Mouse (Mus musculus): Measurements from ENCODE around the gene Gsdma. TPM values are rescaled to one million over a fixed set of nuclear protein-coding genes. Genes with fewer than 3 reads are reported as not detected.

Gsdma gene
- polyA plus RNA-seq, 1 experiment from 2014 or later, result 79.6 TPM

- DNase-seq (ENCODE audit: low spot score) (no peak), ATAC-seq (ENCODE audit: low FRiP score, low TSS enrichment) (no peak)
- TF ChIP-seq CTCF (IDR thresholded peaks at IDR 0.05; ENCODE audit: low read depth) (no peak), EP300 (optimal IDR thresholded peaks at IDR 0.05) (no peak)
- no peaks in the 10 kb centered on the region for H3K27me3 ChIP-seq (ENCODE audit: control insufficient read depth, insufficient read depth, low read length)
- WGBS, result 80% methylated on average over 12 of the region's 12 CpGs
- no peak overlapping the region for H3K27ac ChIP-seq (replicated peaks)
- peaks cover 16% of the 10 kb centered on the region for H3K36me3 ChIP-seq (ENCODE audit: control insufficient read depth, insufficient read depth, low read length)
- H3K4me3 ChIP-seq (ENCODE audit: low read depth, low read length), result no peak overlapping the region
- H3K9me3 ChIP-seq (ENCODE audit: control insufficient read depth, low read length), result no peaks in the 10 kb centered on the region
- 0 out of 2 replicates have a peak, but pooled peaks cover 3% of the 10 kb centered on the region for H3K4me1 ChIP-seq (replicated peaks; ENCODE audit: control insufficient read depth, insufficient read depth)
- H3K4me2 ChIP-seq (replicated peaks; ENCODE audit: low read depth), result no peak overlapping the region
- no peak overlapping the region for H3K9ac ChIP-seq (ENCODE audit: low read length)
Measured at GRCm38 (mm10) chr11:98713703-98714102, 49.6 kb downstream of the Gsdma start.

GRCm38 (mm10) chr11:98715946-98716345 lies 51.8 kb downstream of the Gsdma start:
- Histone ChIP-seq H3K9me3 (ENCODE audit: control insufficient read depth, low read length) (no peaks in the 10 kb centered on the region), H3K27me3 (ENCODE audit: control insufficient read depth, insufficient read depth, low read length) (no peaks in the 10 kb centered on the region), H3K4me3 (ENCODE audit: low read depth, low read length) (no peak overlapping the region), H3K4me1 (replicated peaks; ENCODE audit: control insufficient read depth, insufficient read depth) (no peaks in the 10 kb centered on the region; the same call in 1 of the 2 replicates), H3K4me2 (replicated peaks; ENCODE audit: low read depth) (no peak overlapping the region), H3K9ac (ENCODE audit: low read length) (no peak overlapping the region), H3K27ac (replicated peaks) (no peak overlapping the region), H3K36me3 (ENCODE audit: control insufficient read depth, insufficient read depth, low read length) (peaks cover 13% of the 10 kb centered on the region)
- no peak for ATAC-seq (ENCODE audit: low FRiP score, low TSS enrichment)
- 96% methylated on average over 9 of the region's 9 CpGs for WGBS
- DNase-seq (ENCODE audit: low spot score), result no peak
- TF ChIP-seq EP300 (optimal IDR thresholded peaks at IDR 0.05) (no peak), CTCF (IDR thresholded peaks at IDR 0.05; ENCODE audit: low read depth) (no peak)

GRCm38 (mm10) chr11:98717904-98718303 lies 53.8 kb downstream of the Gsdma start:
- Histone ChIP-seq H3K4me2 (replicated peaks; ENCODE audit: low read depth) (no peak overlapping the region; the same call in 1 of the 2 replicates), H3K27ac (replicated peaks) (peak overlapping the region; percentile 53; the same call in 1 of the 2 replicates), H3K36me3 (ENCODE audit: control insufficient read depth, insufficient read depth, low read length) (peaks cover 13% of the 10 kb centered on the region), H3K27me3 (ENCODE audit: control insufficient read depth, insufficient read depth, low read length) (no peaks in the 10 kb centered on the region), H3K4me1 (replicated peaks; ENCODE audit: control insufficient read depth, insufficient read depth) (no peaks in the 10 kb centered on the region; the same call in 1 of the 2 replicates), H3K4me3 (ENCODE audit: low read depth, low read length) (no peak overlapping the region), H3K9me3 (ENCODE audit: control insufficient read depth, low read length) (no peaks in the 10 kb centered on the region), H3K9ac (ENCODE audit: low read length) (peak overlapping the region; percentile 23; the same call in 1 of the 2 replicates)
- no peak for TF ChIP-seq EP300 (optimal IDR thresholded peaks at IDR 0.05)
- TF ChIP-seq CTCF (IDR thresholded peaks at IDR 0.05; ENCODE audit: low read depth), result peak; percentile 90
- 16% methylated on average over 13 of the region's 13 CpGs for WGBS
- DNase-seq (ENCODE audit: low spot score), result peak; percentile 77
- ATAC-seq (ENCODE audit: low FRiP score, low TSS enrichment), result peak; percentile 40; the same call in 1 of the 2 replicates

GRCm38 (mm10) chr11:98720756-98721155 lies 56.6 kb downstream of the Gsdma start:
- no peak for TF ChIP-seq EP300 (optimal IDR thresholded peaks at IDR 0.05)
- no peak for TF ChIP-seq CTCF (IDR thresholded peaks at IDR 0.05; ENCODE audit: low read depth)
- Histone ChIP-seq H3K36me3 (ENCODE audit: control insufficient read depth, insufficient read depth, low read length) (peaks cover 10% of the 10 kb centered on the region; the same call in 1 of the 2 replicates), H3K9ac (ENCODE audit: low read length) (no peak overlapping the region), H3K9me3 (ENCODE audit: control insufficient read depth, low read length) (no peaks in the 10 kb centered on the region), H3K4me2 (replicated peaks; ENCODE audit: low read depth) (no peak overlapping the region), H3K4me1 (replicated peaks; ENCODE audit: control insufficient read depth, insufficient read depth) (no peaks in the 10 kb centered on the region; the same call in 1 of the 2 replicates), H3K27me3 (ENCODE audit: control insufficient read depth, insufficient read depth, low read length) (no peaks in the 10 kb centered on the region), H3K27ac (replicated peaks) (peak overlapping the region; percentile 40; the same call in 1 of the 2 replicates), H3K4me3 (ENCODE audit: low read depth, low read length) (no peak overlapping the region)
- WGBS, result 41% methylated on average over 2 of the region's 2 CpGs
- ATAC-seq (ENCODE audit: low FRiP score, low TSS enrichment), result no peak
- peak; percentile 19 for DNase-seq (ENCODE audit: low spot score)

- Histone ChIP-seq H3K9ac (ENCODE audit: low read length) (peak overlapping the region; percentile 23; the same call in 1 of the 2 replicates), H3K4me2 (replicated peaks; ENCODE audit: low read depth) (no peak overlapping the region), H3K27ac (replicated peaks) (peak overlapping the region; percentile 73), H3K27me3 (ENCODE audit: control insufficient read depth, insufficient read depth, low read length) (no peaks in the 10 kb centered on the region), H3K9me3 (ENCODE audit: control insufficient read depth, low read length) (no peaks in the 10 kb centered on the region), H3K36me3 (ENCODE audit: control insufficient read depth, insufficient read depth, low read length) (peaks cover 9% of the 10 kb centered on the region; the same call in 1 of the 2 replicates), H3K4me1 (replicated peaks; ENCODE audit: control insufficient read depth, insufficient read depth) (no peaks in the 10 kb centered on the region; the same call in 1 of the 2 replicates), H3K4me3 (ENCODE audit: low read depth, low read length) (no peak overlapping the region)
- no peak for TF ChIP-seq EP300 (optimal IDR thresholded peaks at IDR 0.05)
- peak; percentile 78 for TF ChIP-seq CTCF (IDR thresholded peaks at IDR 0.05; ENCODE audit: low read depth)
- ATAC-seq (ENCODE audit: low FRiP score, low TSS enrichment), result peak; percentile 53; the same call in 1 of the 2 replicates
- WGBS, result 46% methylated on average over 24 of the region's 24 CpGs
- peak; percentile 57 for DNase-seq (ENCODE audit: low spot score)
Measured at GRCm38 (mm10) chr11:98721458-98722226, 57.5 kb downstream of the Gsdma start.

GRCm38 (mm10) chr11:98723098-98723497 lies 58.9 kb downstream of the Gsdma start:
- H3K36me3 ChIP-seq (ENCODE audit: control insufficient read depth, insufficient read depth, low read length), result peaks cover 9% of the 10 kb centered on the region; the same call in 1 of the 2 replicates
- no peaks in the 10 kb centered on the region; the same call in 1 of the 2 replicates for H3K4me1 ChIP-seq (replicated peaks; ENCODE audit: control insufficient read depth, insufficient read depth)
- H3K9me3 ChIP-seq (ENCODE audit: control insufficient read depth, low read length), result no peaks in the 10 kb centered on the region
- no peak overlapping the region for H3K4me2 ChIP-seq (replicated peaks; ENCODE audit: low read depth)
- TF ChIP-seq CTCF (IDR thresholded peaks at IDR 0.05; ENCODE audit: low read depth), result no peak
- TF ChIP-seq EP300 (optimal IDR thresholded peaks at IDR 0.05), result no peak
- no peak overlapping the region for H3K4me3 ChIP-seq (ENCODE audit: low read depth, low read length)
- ATAC-seq (ENCODE audit: low FRiP score, low TSS enrichment), result no peak
- H3K9ac ChIP-seq (ENCODE audit: low read length), result no peak overlapping the region
- WGBS, result 67% methylated on average over 7 of the region's 7 CpGs
- no peak overlapping the region for H3K27ac ChIP-seq (replicated peaks)
- H3K27me3 ChIP-seq (ENCODE audit: control insufficient read depth, insufficient read depth, low read length), result no peaks in the 10 kb centered on the region
- no peak for DNase-seq (ENCODE audit: low spot score)
